Mouse (Mus musculus) ovary, adult 18-20 months (tissue): ENCODE data around the gene Serpina1a.
"Not testable (repeated sequence)": the region's sequence is repeated elsewhere in the genome, so short reads cannot be mapped to it uniquely, and the experiment has no call there.

ENCODE experiments used
- DNase-seq: peaks from one replicate; pipeline ENCODE4 v3.0.0; 2022; ENCODE audit warnings: low spot score, mixed read lengths

The Serpina1a gene

DNA sequence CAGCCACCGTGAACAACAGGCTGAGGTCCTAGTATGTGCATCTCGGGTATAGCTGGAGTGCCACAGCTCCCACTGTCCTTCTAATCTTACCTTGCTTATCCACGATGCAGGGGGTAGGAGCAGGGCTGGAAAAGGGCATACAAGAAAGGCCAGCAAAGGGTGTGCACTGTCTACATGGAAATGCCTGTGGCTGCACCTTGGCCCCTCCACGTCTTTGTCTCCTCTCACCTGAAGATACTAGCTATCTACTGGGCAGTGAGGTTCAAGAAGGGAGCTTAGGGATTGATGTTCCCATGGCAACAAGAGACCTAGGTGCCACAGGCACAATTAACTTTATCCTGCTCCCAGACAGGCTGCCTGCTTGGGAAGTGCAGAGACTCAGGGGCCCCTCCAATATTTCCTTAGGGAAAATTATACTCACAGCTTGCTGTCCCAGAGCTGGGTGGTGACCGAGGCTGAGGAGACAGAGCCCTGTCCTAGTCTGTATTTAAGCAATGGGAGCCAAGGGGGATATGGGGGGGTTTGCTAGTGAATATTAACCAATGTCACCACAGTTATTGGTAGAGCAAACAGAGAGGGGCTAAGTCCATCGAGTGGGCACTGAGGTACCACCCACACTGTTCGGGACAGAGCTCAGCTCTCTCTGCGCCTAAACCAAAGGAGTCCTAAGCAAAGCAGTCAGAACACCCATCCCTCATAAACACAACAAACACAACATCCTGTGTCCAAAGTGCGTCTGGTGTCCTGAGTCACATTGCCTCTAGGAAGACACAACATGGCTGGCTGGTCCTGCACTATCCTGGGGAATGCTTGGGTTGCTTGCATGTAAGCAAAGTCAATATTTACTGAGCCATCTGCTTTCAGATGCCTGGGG is at the start of gene Serpina1a:
TSS of gene Serpina1a (minus strand) at position 462 of the 874 bp plus-strand sequence.
- DNase-seq: not testable (repeated sequence)

DNA sequence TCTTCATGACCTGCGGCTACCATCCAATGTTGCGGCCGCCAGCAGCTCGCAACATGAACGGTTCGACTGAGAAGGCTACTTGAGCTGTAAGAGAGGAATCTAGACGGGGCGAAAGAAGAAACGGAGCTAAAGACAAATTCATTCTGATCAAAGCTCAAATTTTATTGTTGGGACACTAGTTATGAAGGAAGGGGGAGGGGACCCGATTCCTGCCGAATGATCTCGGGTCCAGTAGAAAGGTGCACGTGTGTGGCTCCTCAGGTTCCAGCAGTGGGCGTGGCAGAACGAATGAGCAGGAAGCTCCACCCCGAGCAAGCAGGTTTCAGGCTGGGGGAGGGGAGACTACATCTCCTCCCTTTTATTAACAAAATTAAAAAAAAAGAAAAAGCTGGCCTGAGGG is 45.8 kb upstream of the Serpina1a start:
- not testable (repeated sequence) for DNase-seq

DNA sequence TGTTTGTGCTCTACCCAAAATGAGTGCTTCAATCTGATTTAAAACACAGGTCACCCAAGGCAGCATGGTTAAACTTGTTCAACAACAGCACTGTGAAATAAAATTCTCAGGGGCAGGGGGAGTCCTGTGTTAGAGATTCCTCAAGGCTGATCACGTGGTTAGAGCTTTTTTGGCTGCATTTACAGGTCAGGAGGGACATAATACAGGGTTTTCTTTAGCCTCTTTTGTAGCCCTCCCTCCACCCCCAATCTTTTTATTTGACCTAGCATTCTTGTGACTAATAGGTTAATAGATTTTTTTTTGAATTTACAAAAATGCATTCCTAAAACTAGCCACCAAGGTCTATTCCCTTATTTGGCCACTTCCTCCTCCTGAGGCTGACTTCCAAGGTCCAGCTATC is 44.4 kb upstream of the Serpina1a start:
- not testable (repeated sequence) for DNase-seq

DNA sequence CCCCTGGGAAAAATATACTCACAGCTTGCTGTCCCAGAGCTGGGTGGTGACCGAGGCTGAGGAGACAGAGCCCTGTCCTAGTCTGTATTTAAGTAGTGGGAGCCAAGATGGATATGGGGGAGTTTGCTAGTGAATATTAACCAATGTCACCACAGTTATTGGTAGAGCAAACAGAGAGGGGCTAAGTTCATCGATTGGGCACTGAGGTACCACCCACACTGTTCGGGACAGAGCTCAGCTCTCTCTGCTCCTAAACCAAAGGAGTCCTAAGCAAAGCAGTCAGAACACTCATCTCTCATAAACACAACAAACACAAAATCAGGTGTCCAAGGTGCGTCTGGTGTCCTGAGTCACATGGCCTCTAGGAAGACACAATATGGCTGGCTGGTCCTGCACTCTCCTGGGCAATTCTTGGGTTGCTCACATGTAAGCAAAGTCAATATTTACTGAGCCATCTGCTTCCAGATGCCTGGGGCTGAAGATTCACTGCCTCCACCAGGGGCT is 41.5 kb upstream of the Serpina1a start, which contains the start of gene Serpina1c:
TSS of gene Serpina1c (minus strand) at position 51 of the 504 bp plus-strand sequence.
- not testable (repeated sequence) for DNase-seq

DNA sequence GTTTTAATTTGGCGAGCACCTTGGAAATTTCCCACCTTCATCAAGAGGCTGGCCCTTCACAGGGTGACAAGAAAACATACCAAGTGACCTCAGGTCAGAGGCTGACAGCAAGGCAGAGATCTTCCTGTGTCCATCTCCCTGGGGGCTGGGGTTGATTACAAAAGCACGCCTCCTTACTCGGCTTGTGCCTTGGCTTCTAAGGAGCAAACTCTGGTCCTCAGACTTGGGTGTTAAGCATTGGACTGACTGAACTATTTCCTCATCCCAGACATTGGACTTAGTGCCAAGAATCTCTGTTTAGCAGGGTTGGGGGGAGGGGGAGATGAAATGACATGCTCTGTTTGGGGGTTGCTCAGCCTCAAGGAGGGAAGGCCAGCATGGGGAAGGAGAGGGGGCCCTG is 38.6 kb upstream of the Serpina1a start:
- DNase-seq: not testable (repeated sequence)

DNA sequence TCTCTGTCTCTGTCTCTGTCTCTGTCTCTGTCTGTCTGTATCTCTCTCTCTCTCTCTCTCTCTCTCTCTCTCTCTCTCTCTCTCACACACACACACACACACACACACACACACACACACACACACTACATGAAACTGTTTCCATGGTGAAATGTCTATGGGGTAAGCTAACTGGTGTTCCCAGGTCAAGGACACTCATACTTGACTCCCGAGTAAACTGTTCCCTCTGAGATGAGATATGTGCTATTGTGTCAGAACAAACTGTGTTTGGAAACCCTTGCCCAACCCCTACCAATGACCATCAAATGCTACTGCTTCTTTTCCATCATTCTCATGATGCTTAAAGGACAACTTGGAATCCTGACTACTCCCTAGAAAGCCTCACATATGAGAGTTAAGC is 3.5 kb upstream of the Serpina1a start:
- DNase-seq: not testable (repeated sequence)

DNA sequence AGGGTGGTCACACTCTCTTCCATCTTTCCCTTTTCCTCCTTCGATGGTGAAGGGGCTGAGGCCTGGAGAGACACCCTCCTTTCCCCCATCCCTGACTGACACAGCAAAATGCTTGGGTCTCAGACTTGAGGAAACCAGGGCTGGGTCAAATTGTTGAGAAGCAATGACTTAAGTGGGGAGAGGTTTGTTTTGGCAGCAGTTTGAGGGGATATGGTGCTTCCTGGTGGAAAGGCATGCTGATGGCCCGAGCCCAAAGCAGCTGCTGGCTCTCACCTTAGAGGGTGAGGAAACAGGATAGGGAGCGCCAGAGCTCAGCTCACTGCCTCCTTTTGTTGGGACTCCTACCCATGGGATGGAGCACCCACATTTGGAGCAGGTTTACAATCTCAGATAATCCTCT is 2.4 kb downstream of the Serpina1a start:
- no peak for DNase-seq

DNA sequence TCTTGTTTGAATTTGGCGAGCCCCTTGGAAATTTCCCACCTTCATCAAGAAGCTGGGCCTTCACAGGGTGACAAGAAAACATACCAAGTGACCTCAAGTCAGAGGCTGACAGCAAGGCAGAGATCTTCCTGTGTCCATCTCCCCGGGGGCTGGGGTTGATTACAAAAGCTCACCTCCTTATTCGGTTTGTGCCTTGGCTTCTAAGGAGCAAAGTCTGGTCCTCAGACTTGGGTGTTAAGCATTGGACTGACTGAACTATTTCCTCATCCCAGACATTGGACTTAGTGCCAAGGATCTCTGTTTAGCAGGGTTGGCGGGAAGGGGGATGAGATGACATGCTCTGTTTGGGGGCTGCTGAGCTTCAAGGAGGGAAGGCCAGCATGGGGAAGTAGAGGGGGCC is 2.8 kb downstream of the Serpina1a start:
- DNase-seq: not testable (repeated sequence)

DNA sequence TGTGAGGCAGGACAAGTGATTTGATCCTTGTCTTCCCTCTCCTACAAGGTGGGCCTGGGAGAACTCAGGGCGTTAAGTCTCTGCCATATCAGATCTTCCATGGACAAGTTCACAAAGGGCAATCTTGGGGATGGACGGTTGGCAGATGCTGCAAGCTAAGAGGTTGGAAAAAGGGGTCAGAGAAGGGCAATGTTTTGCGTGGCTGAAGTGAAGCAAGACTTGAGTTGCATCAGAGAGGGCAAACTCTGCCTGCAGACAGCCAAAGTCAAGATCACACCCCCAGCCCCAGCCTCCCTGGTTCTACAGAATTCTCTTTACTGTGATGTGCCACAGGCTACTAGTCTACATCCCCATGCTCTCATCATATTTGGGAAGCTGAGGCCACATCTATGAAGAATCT is 3.8 kb downstream of the Serpina1a start:
- DNase-seq: not testable (repeated sequence)

DNA sequence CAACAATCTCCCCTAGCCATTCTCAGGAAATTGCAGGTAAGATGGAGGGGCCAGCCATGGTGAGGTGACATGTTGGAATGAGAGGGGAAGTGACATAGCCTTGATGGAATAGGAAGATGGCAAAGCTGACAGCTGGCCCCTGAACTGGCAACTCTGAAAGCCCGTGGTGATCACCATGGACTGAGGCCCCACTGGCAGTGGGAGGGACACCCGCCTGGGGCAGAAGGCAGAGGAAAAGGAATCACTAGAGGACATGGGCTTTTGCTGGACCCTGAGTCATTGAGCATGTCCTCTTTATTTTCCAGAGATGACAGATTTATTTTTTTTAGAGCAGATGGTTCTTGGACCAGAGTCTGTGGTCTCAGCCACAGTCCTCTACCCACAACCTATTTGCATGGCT is 10.3 kb downstream of the Serpina1a start:
- DNase-seq: not testable (repeated sequence)

DNA sequence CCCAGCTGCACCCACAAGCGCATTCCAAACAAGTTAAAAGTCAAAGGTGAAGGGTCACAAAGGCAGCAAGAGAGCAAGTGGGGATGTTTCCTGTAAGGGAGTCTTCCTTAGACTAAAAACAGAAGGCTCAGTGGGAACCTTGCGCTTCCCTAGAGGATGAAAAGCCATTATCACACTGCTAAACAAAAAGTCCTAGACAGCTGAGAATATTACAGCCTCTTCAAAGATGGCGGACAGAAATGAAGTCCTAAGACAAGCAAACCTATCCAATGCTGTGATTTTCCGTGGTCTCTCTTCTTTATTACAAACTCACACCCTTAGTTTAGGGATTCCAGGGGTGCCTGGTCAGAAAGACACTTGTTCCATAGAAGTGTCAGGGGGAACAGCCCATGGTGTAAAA is 33.1 kb downstream of the Serpina1a start, which contains the start of gene Serpina1b:
TSS of gene Serpina1b (minus strand) at position 101 of the 400 bp plus-strand sequence.
- not testable (repeated sequence) for DNase-seq

DNA sequence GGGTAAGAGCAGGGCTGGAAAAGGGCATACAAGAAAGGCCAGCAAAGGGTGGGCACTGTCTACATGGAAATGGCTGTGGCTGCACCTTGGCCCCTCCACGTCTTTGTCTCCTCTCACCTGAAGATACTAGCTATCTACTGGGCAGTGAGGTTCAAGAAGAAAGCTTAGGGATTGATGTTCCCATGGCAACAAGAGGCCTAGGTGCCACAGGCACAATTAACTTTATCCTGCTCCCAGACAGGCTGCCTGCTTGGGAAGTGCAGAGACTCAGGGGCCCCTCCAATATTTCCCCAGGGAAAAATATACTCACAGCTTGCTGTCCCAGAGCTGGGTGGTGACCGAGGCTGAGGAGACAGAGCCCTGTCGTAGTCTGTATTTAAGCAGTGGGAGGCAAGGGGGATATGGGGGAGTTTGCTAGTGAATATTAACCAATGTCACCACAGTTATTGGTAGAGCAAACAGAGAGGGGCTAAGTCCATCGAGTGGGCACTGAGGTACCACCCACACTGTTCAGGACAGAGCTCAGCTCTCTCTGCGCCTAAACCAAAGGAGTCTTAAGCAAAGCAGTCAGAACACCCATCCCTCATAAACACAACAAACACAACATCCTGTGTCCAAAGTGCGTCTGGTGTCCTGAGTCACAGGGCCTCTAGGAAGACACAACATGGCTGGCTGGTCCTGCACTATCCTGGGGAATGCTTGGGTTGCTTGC is 35.5 kb downstream of the Serpina1a start:
- DNase-seq: not testable (repeated sequence)

DNA sequence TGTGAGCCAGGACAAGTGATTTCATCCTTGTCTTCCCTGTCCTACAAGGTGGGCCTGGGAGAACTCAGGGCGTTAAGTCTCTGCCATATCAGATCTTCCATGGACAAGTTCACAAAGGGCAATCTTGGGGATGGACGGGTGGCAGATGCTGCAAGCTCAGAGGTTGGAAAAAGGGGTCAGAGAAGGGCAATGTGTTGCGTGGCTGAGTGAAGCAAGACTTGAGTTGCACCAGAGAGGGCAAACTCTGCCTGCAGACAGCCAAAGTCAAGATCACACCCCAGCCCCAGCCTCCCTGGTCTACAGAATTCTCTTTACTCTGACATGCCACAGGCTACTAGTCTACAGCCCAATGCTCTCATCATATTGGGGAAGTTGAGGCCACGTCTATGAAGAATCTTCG is 39.5 kb downstream of the Serpina1a start:
- not testable (repeated sequence) for DNase-seq
